Mouse (Mus musculus) liver (tissue): ENCODE data around the gene Bmper.

Experiments used
- DNase-seq: peaks from one replicate; pipeline ENCODE4 v3.0.0-alpha.2; 2020; ENCODE audit warnings: mixed read lengths

Bmper gene

DNA sequence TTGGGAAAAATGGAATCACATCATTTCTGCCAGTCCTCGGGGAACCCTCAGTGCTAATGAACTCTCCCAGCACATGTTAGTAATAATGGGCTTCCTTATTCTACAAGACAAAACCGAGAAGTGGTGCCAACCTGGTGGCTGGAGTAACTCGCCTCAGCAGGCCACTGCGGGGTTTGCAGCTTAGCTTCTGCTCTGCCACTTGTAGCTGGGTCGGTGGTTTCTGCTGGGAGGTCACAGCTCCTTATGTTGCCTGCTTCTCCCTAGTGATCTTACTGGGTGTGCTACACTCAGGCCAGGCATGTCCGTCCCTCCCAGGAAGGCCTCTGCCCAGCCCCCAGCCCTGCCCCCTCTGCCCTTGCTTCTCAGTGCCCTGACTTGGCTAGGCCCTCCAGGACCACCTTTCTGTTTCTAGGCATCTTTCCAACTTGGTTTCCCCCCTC, 155.9 kb downstream of the Bmper start:
- DNase-seq, result no peak

- no peak for DNase-seq
These were observed 157.4 kb downstream of the Bmper start for GRCm38 (mm10) chr9:23380171-23380835.

DNA sequence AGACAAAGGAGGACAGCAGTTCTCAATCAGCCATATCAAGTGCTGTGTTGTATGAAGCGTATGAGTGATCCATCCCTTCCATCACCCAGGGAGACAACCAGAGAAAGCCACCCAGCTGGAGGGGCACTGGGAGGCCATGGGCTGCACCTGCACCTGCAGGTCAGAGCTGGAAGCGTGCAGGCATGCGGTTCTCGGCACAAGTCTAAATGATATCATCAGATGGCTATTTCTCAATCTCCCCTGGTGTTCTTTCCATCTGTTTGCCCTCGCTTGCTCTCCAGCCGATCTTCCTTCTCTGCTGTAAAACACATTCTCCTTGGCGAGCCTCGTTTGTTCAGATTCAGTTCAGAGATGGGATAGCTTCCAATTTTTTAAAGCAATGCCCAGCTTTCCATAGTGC, 160.4 kb downstream of the Bmper start:
- DNase-seq, result no peak

- no peak for DNase-seq
These were observed 161.0 kb downstream of the Bmper start for GRCm38 (mm10) chr9:23383837-23384236.

GRCm38 (mm10) chr9:23384880-23385279, 162.0 kb downstream of the Bmper start:
- DNase-seq, result no peak

DNA sequence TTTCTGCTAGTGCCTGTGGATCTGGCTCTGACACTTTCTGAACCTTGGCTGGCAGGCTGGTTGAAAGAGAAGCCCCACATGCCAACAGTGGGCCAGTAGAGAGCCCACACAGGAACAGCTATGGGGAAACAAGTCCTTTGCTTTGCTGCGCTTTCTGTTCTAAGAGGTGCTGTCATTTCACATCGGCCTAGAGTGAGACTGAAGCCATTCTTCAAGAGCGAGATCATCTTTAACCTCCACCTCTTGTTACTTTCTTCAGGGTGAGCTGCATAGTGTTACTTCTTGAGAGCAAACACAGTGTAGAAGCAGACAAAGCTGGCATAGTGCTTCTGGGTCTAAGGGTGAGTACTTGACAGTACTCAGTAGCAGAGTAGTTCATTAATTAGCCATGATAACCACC, 163.3 kb downstream of the Bmper start:
- DNase-seq, result no peak

- no peak for DNase-seq
These were observed 167.2 kb downstream of the Bmper start for GRCm38 (mm10) chr9:23390118-23390517.

DNA sequence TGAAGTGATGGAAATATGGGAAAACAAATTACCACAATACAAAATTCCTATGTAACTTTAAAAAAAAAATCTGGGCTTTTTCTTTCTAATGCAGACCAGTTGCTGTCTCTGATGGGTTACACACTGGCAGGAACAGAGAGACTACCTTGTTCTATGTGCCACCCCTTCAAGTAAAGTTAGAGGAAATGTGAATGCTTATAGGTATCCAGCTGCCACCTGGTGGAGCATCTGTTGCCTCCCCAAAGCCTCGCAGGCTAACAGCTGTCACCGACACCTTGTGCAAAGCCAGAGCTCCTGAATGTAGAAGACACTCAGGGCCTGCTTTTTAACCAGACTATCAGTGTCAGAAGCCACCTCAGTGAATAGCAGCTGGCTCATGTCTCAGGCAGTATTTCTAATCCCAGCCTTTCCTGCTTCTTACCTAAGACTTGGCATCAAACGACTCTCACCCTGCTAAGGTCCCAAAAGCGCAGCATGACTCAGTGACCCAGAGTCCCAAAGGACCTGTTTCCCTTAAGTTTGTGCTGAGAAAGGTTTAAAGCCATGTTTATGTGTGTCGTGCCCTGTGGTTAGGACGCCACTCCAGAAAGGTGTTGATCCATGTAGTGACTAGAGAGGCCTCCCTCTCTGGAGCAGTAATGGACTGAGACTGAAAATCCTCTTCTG, 171.9 kb downstream of the Bmper start:
- DNase-seq, result no peak

GRCm38 (mm10) chr9:23396186-23396585, 173.3 kb downstream of the Bmper start:
- DNase-seq, result no peak

- no peak for DNase-seq
These were observed 175.0 kb downstream of the Bmper start for GRCm38 (mm10) chr9:23397876-23398275.

DNA sequence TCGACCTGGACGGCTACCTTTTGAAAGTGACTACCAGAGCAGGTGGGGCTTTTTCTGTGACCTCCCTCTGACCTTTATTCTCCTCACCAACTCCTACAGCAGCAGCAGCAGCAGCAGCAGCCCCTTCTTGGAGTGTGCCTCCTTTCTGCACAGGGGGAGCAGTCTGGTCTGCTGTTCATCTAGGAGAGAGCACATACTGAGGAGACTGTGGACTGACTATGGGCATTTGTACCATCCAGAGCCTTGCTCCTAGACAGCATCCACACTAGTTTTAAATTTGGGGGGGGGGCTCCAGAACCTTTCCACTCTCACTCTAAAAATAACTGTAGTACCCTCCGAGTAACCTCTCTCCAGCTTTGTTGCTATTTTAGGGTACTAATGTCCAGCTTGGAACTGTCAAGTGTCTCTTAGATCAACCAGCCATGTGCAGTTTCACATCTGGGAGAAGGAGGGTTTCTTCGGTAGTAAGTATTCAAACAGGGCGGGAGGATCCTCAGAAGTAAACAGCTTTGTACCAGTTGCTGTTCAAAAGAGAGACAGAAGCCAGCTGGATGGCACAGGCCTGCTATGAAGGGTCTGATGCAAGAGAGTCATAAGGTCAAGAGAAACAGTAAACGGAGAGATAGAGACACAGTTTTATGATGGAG, 176.9 kb downstream of the Bmper start:
- DNase-seq, result no peak

- no peak for DNase-seq
These were observed 184.5 kb downstream of the Bmper start for GRCm38 (mm10) chr9:23407416-23407815.

- DNase-seq, result no peak
These were observed 185.3 kb downstream of the Bmper start for GRCm38 (mm10) chr9:23407935-23408781.

DNA sequence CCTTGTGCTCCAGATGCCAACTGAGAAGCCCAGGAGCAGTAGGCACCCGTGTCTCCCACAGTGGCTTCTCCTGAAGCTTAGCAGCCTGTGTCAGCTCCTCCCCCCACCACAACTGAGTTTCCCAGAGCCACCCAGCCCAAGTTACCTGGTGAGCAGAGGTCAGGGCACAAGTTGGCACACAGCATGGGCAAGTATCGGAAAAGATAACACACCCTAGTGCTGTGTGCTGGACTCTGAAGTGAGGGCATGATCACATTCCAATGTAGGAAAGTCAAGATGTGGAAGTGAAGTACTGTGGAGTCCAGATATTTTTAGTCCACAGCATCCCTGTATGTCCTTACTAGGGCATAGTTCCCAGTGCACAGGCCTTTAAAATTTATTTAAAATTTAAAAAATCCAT, 187.7 kb downstream of the Bmper start:
- DNase-seq, result no peak

DNA sequence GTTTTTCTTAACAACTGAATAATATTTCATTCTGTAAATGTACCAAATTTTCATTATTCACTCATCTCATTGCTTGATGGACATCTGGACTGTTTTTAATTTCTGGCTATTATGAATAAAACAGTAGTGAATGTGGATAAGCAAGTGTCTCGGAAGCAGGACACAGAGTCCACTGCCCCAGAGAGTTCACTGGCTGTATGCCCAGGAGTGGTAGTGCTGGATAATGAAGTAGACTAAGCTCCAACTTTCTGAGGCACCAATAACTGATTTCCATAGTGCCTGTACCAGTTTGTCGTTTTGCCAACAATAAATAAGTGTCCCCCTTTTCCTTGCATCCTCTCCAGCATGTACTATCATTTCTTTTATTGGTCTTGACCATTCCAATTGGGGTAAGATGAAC, 190.1 kb downstream of the Bmper start:
- DNase-seq, result no peak

DNA sequence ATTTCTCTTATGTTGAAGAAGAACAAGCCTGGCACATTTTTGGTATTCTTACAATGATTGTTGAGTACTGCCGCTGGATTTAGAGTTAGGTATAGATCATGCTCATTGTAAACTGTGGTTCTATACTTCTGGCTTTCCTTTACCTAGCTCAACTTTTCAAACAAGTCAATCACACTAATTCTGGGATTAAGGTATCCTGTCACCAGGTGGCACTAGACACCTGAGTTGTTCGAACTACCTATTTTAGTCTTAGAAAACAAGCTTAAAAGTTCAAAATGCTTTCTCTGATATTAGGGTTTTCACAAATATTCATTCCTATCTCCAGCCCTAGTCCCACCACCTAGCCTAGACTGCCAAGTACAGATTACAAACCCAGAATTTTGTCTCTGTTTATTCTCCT, 196.2 kb downstream of the Bmper start:
- DNase-seq, result no peak

GRCm38 (mm10) chr9:23423748-23424147, 200.9 kb downstream of the Bmper start:
- no peak for DNase-seq

- no peak for DNase-seq
These were observed 209.8 kb downstream of the Bmper start for GRCm38 (mm10) chr9:23432631-23433030.

DNA sequence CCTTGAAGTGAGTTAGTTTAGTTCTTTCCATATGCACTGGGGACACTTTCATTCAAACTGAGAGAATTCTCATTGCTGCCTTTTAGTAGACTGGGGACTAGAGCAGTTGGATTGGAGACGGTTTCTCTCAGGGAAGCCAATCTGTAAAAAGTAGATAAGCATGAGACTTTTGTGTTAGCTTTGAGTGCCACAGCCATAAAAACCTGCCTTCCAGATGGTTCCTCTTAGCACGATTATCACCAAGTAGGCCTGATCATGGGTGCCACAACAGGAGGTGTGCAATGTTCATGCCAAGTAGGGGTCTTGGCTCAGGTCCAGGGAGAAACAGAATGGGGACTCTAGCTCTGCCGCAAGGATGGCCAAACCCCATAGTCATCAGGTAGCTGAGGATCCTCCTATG, 210.4 kb downstream of the Bmper start:
- no peak for DNase-seq

DNA sequence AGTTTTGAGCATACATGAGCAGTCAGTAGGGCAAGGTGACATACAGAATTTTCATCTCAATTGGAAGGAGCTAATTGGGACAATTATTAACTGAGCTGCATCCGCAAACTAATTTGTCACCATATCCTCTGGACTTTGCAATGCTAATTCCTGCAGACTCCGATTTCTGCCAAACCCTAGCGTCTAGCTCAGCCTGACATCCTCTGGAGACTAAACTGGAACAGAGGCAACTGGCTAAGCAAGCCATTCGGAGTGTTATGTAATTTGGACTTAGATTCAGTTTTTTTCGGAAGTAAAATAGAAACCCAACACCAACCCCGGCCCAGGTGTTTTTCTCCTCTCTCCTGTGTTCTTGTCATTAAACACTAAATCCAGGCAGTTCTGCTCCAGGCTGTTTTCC, 213.9 kb downstream of the Bmper start:
- DNase-seq, result no peak

DNA sequence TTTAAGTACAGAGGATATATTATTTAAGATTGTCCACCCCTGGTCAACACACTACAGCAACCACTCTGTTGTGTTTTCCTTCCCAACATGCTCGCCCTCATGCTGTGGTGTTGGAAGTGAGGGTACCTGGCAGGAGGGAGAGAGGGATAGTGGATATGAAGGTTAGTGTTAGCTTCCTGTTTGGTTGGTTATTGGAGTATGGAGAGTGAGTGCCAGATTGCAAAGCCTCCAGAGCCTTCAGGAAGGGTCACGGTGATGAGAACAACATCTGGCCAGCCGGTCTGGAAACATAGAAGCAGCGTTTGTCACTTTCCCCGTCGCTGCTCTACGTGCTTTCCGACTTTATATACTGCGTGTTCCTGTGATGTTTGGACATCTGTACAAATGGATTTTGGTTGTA, 215.8 kb downstream of the Bmper start:
- no peak for DNase-seq

DNA sequence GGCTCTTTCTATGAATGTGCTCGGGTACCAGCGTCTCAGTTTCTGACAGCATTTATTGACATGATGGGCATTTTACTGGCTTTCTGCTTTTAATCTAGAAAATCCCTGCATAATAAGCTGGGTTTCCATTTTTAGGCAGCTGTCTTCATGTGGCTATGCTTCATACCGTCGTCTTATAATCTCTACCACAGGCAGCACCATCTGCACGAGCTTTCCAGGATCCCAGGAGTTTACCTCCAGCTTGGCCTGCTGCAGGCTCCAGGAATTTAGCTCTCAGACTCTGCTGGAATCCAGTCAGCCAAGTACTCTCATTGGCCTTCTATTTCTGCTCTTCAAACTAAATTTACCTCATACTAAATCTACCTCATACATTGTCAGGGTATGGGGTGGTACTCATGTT, 219.3 kb downstream of the Bmper start:
- DNase-seq, result no peak

GRCm38 (mm10) chr9:23444975-23445374, 222.1 kb downstream of the Bmper start:
- DNase-seq, result no peak
